Mouse (Mus musculus): ENCODE data around the gene Hs6st3. TPM values are rescaled to one million over a fixed set of nuclear protein-coding genes. Genes with fewer than 3 reads are reported as not detected.

Hs6st3 gene
- total and polyA plus RNA-seq, 2 experiments from 2014 or later, result 1.8 to 36.6 TPM

DNA sequence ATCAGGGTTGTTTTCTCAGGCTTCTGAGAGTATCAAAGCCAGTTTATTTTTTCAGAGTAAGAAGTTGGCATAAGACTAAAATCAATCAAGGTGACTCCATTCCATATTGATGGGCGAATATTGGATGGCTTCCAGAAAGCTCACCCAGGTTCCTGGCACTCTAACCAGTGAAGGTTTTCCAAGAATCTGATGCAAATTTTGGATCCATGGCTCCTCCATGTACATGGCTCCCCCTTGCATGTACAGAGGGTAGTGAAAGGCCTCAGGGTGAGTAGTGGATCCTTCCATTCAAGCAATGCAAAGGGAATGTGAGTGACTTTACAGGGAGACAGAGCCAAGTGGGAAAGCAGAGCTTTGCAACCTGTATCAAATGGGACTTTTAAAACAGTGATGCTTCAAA lies 603.6 kb downstream of the Hs6st3 start:
- TF ChIP-seq CTCF (IDR thresholded peaks at IDR 0.05), result no peak
- H3K4me1 ChIP-seq (ENCODE audit: insufficient read depth, low read length), result no peaks in the 10 kb centered on the region
- DNase-seq (ENCODE audit: low spot score) (peak; percentile 6), ATAC-seq (ENCODE audit: low FRiP score) (no peak)
- no peak overlapping the region for H3K9ac ChIP-seq (replicated peaks; ENCODE audit: low read length, poor library complexity, severe bottlenecking)
- H3K4me3 ChIP-seq (ENCODE audit: low read depth, low read length), result no peak overlapping the region
- H3K9me3 ChIP-seq (ENCODE audit: low read length), result no peaks in the 10 kb centered on the region
- no peak overlapping the region for H3K4me2 ChIP-seq (ENCODE audit: low read depth, low read length, poor library complexity, severe bottlenecking)
- H3K36me3 ChIP-seq (ENCODE audit: insufficient read depth, low read length), result no peaks in the 10 kb centered on the region
- no peak overlapping the region for H3K27ac ChIP-seq (ENCODE audit: low read depth, low read length)
- 91% methylated on average over 1 of the region's 1 CpGs for WGBS
- H3K27me3 ChIP-seq (ENCODE audit: insufficient read depth, low read length), result no peaks in the 10 kb centered on the region

DNA sequence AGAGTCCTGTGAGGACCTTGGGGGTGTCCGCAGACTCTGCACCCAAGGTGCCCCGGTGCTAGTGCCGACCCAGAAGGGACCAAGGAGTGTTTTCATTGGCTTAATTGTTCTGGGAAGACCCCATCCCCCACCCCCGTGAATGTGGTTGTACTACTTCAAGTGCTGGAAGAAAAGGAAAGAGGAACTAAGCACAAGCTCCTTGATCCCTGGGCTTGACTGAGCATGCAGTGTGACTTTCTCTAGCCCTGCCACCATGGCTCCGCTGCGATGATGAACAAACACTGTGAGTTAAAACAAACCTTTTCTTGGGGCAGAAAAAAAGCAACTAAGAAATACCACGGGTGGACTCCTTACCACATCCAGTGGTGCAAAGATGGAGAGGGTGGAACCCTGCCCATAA lies 623.2 kb downstream of the Hs6st3 start:
- H3K4me3 ChIP-seq (ENCODE audit: low read depth, low read length), result no peak overlapping the region
- H3K36me3 ChIP-seq (ENCODE audit: insufficient read depth, low read length), result no peaks in the 10 kb centered on the region
- H3K27ac ChIP-seq (ENCODE audit: low read depth, low read length), result no peak overlapping the region
- no peaks in the 10 kb centered on the region for H3K9me3 ChIP-seq (ENCODE audit: low read length)
- ATAC-seq (ENCODE audit: low FRiP score) (no peak), DNase-seq (ENCODE audit: low spot score) (no peak)
- H3K4me1 ChIP-seq (ENCODE audit: insufficient read depth, low read length), result no peaks in the 10 kb centered on the region
- TF ChIP-seq CTCF (IDR thresholded peaks at IDR 0.05), result no peak
- H3K9ac ChIP-seq (replicated peaks; ENCODE audit: low read length, poor library complexity, severe bottlenecking), result no peak overlapping the region
- H3K27me3 ChIP-seq (ENCODE audit: insufficient read depth, low read length), result no peaks in the 10 kb centered on the region
- no peak overlapping the region for H3K4me2 ChIP-seq (ENCODE audit: low read depth, low read length, poor library complexity, severe bottlenecking)
- WGBS, result 92% methylated on average over 7 of the region's 7 CpGs

DNA sequence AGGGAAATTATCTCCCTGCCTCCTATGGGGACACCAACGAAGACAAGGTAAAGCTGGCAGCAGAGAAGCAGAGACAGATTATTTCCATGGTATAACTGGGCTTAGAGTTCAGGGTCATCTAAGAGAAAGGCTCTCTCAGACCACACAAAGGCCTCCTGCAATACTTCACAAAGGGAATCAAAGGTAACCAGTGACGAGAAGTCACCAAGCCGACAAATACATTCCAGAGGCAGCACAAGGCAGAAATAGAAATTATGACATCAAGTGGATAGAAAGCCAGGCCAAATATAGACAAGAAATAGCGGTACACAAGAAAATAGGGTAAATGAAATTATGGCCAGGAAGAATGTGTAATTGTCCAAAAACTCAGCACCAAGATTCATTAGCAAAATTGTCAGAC lies 633.9 kb downstream of the Hs6st3 start:
- no peak for DNase-seq (ENCODE audit: low spot score)
- TF ChIP-seq CTCF (IDR thresholded peaks at IDR 0.05), result no peak
- Histone ChIP-seq H3K4me3 (ENCODE audit: low read depth, low read length) (no peak overlapping the region), H3K4me1 (ENCODE audit: insufficient read depth, low read length) (no peaks in the 10 kb centered on the region), H3K4me2 (ENCODE audit: low read depth, low read length, poor library complexity, severe bottlenecking) (no peak overlapping the region), H3K9ac (replicated peaks; ENCODE audit: low read length, poor library complexity, severe bottlenecking) (no peak overlapping the region), H3K27me3 (ENCODE audit: insufficient read depth, low read length) (no peaks in the 10 kb centered on the region), H3K36me3 (ENCODE audit: insufficient read depth, low read length) (no peaks in the 10 kb centered on the region), H3K27ac (ENCODE audit: low read depth, low read length) (no peak overlapping the region), H3K9me3 (ENCODE audit: low read length) (no peaks in the 10 kb centered on the region)
- 47% methylated on average over 4 of the region's 4 CpGs for WGBS
- ATAC-seq (ENCODE audit: low FRiP score), result no peak

DNA sequence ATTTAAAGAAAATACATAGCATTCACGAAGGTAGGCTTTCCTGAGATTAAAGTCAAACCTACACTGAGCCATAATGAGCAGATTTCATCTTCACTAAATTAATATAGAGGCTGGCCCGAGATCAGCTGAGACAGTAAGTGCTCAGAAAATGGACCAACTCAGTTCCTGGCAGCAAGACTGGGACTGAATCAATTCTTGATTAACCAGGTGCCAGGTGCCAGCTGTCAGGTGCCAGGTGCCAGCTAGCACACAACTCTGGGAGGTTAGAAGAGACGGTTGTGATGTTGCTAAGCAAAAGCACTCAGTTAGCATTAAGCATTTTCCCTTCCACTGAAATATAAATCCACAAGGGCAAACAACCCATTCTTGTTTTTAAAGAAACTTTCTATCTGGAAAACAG lies 638.1 kb downstream of the Hs6st3 start:
- WGBS, result 80% methylated on average over 3 of the region's 3 CpGs
- no peak for DNase-seq (ENCODE audit: low spot score)

DNA sequence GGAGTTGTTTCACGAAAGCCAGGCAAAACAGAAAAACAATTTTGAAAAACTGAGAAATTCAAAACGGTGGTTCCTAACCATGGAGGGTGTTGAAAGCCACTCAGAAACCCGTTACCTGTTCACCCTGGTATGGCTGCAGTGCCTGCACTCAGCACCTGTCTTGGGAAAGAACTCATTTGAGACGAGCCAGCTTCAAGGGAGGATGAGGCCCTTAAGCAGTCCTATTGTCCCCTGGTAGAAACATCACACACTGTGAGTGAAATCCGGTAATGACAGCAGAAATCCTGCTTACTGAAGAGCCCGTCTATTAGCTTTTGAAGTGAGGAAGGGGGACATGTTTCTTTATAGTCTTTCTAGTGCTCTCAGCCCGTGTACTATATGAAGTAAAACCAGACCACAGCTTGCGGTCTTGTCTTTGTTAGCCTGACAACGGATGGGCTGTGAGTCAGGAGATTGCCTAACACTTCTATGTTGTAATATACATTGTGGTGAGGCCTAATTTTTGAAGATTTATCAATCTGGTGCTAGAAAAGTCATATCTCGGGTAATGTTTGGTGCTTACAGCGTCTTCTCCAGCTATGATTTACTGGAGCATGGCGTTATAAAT lies 641.9 kb downstream of the Hs6st3 start:
- no peak overlapping the region for H3K9ac ChIP-seq (replicated peaks; ENCODE audit: low read length, poor library complexity, severe bottlenecking)
- no peak overlapping the region for H3K4me2 ChIP-seq (ENCODE audit: low read depth, low read length, poor library complexity, severe bottlenecking)
- H3K4me1 ChIP-seq (ENCODE audit: insufficient read depth, low read length), result no peaks in the 10 kb centered on the region
- H3K27me3 ChIP-seq (ENCODE audit: insufficient read depth, low read length), result no peaks in the 10 kb centered on the region
- DNase-seq (ENCODE audit: low spot score) (no peak), ATAC-seq (ENCODE audit: low FRiP score) (no peak)
- no peaks in the 10 kb centered on the region for H3K36me3 ChIP-seq (ENCODE audit: insufficient read depth, low read length)
- 0 out of 2 replicates have a peak, but pooled peaks cover 3% of the 10 kb centered on the region for H3K9me3 ChIP-seq (ENCODE audit: low read length)
- no peak for TF ChIP-seq CTCF (IDR thresholded peaks at IDR 0.05)
- H3K27ac ChIP-seq (ENCODE audit: low read depth, low read length), result no peak overlapping the region
- no peak overlapping the region for H3K4me3 ChIP-seq (ENCODE audit: low read depth, low read length)
- 60% methylated on average over 12 of the region's 12 CpGs for WGBS

More for the DNA sequence above, 638.1 kb downstream of the Hs6st3 start:
- ATAC-seq (ENCODE audit: low FRiP score), result no peak
- no peak overlapping the region for H3K4me3 ChIP-seq (ENCODE audit: low read depth, low read length)
- H3K4me1 ChIP-seq (ENCODE audit: insufficient read depth, low read length), result no peaks in the 10 kb centered on the region
- H3K27ac ChIP-seq (ENCODE audit: low read depth, low read length), result no peak overlapping the region
- H3K36me3 ChIP-seq (ENCODE audit: insufficient read depth, low read length), result no peaks in the 10 kb centered on the region
- TF ChIP-seq CTCF (IDR thresholded peaks at IDR 0.05), result no peak
- no peaks in the 10 kb centered on the region for H3K9me3 ChIP-seq (ENCODE audit: low read length)
- H3K4me2 ChIP-seq (ENCODE audit: low read depth, low read length, poor library complexity, severe bottlenecking), result no peak overlapping the region
- H3K9ac ChIP-seq (replicated peaks; ENCODE audit: low read length, poor library complexity, severe bottlenecking), result no peak overlapping the region
- no peaks in the 10 kb centered on the region for H3K27me3 ChIP-seq (ENCODE audit: insufficient read depth, low read length)

DNA sequence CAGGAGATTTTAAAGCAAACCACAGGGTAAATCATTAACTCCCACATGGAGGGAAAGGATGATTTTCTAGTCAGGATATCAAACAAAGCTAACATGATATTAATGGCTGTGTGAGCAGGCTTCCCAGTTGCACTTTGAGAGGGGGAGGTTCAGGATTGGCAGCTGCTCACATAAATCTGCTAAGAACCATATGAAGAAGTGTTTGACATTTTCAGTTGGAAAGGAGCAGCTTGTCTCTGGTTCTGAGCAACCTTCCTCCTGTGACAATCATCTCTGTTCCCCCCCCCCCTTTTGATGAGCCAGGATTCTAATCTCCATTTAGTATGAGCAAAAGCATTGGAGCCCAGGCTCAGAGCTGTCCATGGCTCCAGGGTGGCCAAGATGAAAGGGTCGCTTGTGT lies 643.0 kb downstream of the Hs6st3 start:
- Histone ChIP-seq H3K9me3 (ENCODE audit: low read length) (0 out of 2 replicates have a peak, but pooled peaks cover 3% of the 10 kb centered on the region), H3K36me3 (ENCODE audit: insufficient read depth, low read length) (no peaks in the 10 kb centered on the region), H3K27me3 (ENCODE audit: insufficient read depth, low read length) (no peaks in the 10 kb centered on the region), H3K4me3 (ENCODE audit: low read depth, low read length) (no peak overlapping the region), H3K4me1 (ENCODE audit: insufficient read depth, low read length) (no peaks in the 10 kb centered on the region), H3K4me2 (ENCODE audit: low read depth, low read length, poor library complexity, severe bottlenecking) (no peak overlapping the region), H3K9ac (replicated peaks; ENCODE audit: low read length, poor library complexity, severe bottlenecking) (no peak overlapping the region), H3K27ac (ENCODE audit: low read depth, low read length) (no peak overlapping the region)
- TF ChIP-seq CTCF (IDR thresholded peaks at IDR 0.05), result no peak
- WGBS, result 88% methylated on average over 1 of the region's 1 CpGs
- ATAC-seq (ENCODE audit: low FRiP score) (no peak), DNase-seq (ENCODE audit: low spot score) (no peak)
